Mouse (Mus musculus) heart, postnatal 25 days (tissue): ENCODE measurements around the gene Tbc1d22a. TPM values are rescaled to one million over a fixed set of nuclear protein-coding genes. Genes with fewer than 3 reads are reported as not detected.
"Not testable (repeated sequence)": the region's sequence is repeated elsewhere in the genome, so short reads cannot be mapped to it uniquely, and the experiment has no call there.

Experiments used
- DNase-seq: peaks from one replicate; pipeline ENCODE4 v3.0.0; 2022; ENCODE audit warnings: low spot score
- intact Hi-C: fragments of 180-260 bp; cut with DNase I; formaldehyde crosslinking; loops from one replicate; pipeline ENCODE4 v1.15.1; 2025
- total RNA-seq, 2 experiments: library from RNA; stranded (reverse); gene quantifications; 2 replicates each; pipeline ENCODE4 v1.2.3; 2021

Tbc1d22a gene
- total RNA-seq, 2 experiments from 2014 or later: 21.2 to 21.7 TPM

DNA sequence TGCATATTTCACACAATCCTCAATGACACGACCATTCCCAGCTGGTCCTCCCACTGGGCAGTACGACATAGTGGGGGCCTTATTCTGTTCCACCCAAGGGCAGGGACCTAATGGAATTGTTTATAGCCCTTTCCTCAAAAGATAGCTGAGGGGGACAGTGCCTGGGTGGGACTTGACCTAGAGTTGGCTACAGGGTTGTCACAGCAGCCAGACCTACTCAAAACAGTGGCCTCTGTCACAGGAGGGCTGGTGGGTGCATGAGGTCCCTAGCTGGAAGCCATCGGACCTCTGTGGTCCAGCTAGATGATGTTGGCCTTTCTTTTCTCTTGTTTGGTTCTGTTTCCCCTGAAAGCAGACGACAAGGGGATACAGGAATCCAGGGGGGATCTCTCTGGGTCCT, 14.8 kb upstream of the Tbc1d22a start:
- intact Hi-C loops: no loop called here
- no peak for DNase-seq

- intact Hi-C loops: loop anchor here (10.0 kb wide), 1 partner anchor 45 kb away; no protein-coding TSS in a partner anchor
- no peak for DNase-seq
Observed at GRCm38 (mm10) chr15:86200169-86200568, 14.1 kb upstream of the Tbc1d22a start.

DNA sequence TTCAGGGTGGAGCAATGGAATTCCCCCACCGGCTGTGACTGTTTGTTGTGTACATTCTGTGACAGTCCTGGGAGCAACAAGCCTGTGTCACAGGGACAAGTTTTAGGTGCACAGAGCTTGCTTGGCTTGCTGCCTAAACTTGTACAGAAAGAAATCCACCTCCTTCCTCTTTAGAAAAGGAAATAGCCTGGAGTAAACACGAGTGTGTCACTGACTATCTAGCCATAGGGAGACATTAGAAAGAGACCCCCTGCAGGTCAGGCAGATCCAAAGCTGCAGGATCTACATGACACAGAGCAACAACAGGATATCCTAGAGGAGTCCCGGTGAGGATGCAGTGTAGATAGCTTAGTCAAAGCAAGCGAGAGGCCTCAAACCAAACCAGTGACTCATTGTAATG, 13.2 kb upstream of the Tbc1d22a start:
- intact Hi-C loops: loop anchor here (10.0 kb wide), 1 partner anchor 46 kb away; no protein-coding TSS in a partner anchor
- no peak for DNase-seq

DNA sequence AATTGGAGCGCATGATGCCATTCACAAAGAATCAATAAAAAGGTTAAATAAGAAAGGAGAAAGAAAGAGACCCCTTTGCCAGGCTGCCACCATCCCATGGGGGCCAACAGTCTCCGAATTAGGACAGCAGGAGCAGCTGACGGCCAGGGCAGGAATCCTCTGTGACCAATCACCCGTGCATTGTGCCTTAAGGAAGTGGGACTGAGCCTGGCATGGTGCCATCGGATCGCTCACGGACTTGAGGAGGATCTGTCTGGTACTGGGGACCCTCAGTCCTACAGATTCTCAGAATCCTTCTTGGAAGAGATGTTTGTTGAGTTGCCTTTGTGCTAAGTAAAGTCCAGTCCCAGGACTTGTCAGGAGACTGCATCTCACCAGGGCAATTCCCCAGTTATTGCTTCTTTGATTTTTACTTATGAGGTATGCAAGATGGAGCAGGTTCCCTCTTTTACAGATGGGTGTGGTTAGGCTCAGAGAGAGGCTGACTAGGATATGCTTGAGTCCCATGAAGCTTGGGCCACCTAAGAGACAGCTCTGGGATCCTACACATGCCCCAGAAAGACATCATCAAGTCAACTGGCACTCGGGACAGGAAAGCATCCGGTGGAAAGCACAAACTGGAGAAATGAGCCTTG, 12.4 kb upstream of the Tbc1d22a start:
- no peak for DNase-seq
- intact Hi-C loops: loop anchor here (10.0 kb wide), 1 partner anchor 47 kb away; no protein-coding TSS in a partner anchor

DNA sequence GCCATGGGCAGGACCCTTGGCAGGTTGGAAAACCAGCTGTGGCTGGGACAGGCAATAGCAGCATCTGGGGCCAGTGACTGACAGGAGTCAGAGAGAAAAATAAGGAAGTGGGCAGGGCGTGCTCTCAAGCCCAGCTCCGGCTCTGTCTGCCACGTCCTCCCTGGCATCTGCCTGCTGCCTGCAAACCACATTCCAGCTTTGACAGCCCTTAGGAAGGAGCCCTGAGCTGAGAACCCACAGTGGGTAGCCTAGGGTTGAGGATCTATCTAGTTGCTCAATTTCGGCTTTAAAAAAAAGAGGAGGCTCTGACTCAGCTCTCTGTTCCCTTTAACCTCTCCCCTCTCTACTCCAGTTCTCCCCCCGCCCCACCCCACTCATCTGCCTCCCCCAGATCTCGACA, 11.6 kb upstream of the Tbc1d22a start:
- peak; percentile 32 for DNase-seq
- intact Hi-C loops: loop anchor here (10.0 kb wide), 1 partner anchor 48 kb away; no protein-coding TSS in a partner anchor

- intact Hi-C loops: loop anchor here (10.0 kb wide), 1 partner anchor 49 kb away; no protein-coding TSS in a partner anchor
- DNase-seq: no peak
Observed at GRCm38 (mm10) chr15:86203292-86203793, 10.9 kb upstream of the Tbc1d22a start.

- no peak for DNase-seq
- intact Hi-C loops: loop anchor here (2.0 to 10.0 kb wide), 2 partner anchors 21 to 49 kb away; no protein-coding TSS in a partner anchor
Observed at GRCm38 (mm10) chr15:86203942-86204561, 10.2 kb upstream of the Tbc1d22a start.

DNA sequence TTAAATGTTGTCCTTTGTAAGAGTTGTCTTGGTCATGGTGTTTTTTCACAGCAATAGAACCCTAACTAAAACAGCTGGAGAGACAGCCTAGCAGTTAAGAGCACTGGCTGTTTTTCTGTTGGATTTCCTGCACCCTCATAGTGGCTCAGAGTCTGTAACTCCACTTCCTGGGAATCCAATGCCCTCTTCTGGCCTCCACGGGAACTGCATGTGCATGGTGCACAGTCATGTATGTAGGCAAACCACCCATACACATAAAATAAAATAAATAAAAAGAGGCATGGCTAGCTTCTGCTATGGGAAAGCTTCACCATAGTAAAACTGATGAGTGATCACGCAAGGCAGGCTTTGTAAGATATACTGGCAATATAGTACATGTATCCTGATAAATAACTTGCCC, 9.0 kb upstream of the Tbc1d22a start:
- intact Hi-C loops: loop anchor here (2.0 to 10.0 kb wide), 2 partner anchors 22 to 50 kb away; no protein-coding TSS in a partner anchor
- no peak for DNase-seq

- no peak for DNase-seq
- intact Hi-C loops: loop anchor here (10.0 kb wide), 1 partner anchor 52 kb away; no protein-coding TSS in a partner anchor
Observed at GRCm38 (mm10) chr15:86206385-86206784, 7.9 kb upstream of the Tbc1d22a start.

- DNase-seq, intact Hi-C loops: not testable (repeated sequence)
Observed at GRCm38 (mm10) chr15:86212193-86212592, 2.1 kb upstream of the Tbc1d22a start.

DNA sequence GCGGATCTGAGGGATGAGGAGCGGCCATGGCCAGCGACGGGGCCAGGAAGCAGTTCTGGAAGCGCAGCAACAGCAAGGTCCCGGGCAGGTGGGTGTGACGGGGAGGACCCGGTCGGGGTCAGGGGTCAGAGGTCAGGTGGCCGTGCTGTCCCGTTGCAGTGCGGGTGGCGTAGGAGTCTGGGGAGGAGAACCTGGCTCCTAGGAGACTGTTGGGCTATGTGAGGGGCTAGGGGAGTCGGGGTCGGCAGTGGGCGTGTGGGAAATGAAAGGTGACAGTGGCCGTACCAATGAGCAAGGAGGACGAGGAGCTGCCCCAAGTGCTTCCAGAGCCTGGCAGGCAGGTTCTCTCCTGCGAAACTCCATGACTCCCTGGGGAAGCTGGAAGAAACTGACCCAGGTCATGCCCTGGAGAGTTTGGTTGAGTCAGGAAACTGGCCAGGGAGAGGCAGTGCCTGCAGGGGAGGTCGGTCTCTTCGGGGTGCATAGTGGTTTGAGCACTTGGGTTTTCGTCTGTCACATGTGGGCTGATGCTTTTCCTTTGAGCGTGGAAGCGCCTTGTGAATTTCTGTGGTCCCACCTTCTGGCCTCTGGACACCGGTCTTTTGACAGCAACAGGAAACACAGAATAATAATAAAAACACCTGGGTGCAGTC, 416 bp downstream of the Tbc1d22a start:
- no peak for DNase-seq
- intact Hi-C loops: no loop called here

DNA sequence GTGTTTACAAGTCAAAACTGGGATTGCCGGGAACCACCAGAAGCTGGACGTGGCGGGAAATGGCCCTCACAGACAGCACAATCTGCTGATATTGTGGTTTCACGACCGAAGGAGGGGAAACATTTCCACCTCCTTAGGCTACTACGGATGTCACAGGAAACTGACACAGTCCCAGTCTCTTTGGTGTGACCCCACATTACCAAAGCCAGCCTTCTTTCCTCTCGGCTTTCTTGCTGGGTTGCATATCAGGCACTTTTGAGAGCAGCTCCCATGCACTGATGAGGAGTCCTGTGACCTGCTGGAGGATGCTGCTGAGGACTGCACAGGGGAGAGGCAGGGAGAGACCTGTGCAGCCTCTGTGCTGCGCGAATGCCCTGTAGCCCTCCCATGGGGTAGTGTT, 2.4 kb downstream of the Tbc1d22a start:
- intact Hi-C loops, DNase-seq: not testable (repeated sequence)

DNA sequence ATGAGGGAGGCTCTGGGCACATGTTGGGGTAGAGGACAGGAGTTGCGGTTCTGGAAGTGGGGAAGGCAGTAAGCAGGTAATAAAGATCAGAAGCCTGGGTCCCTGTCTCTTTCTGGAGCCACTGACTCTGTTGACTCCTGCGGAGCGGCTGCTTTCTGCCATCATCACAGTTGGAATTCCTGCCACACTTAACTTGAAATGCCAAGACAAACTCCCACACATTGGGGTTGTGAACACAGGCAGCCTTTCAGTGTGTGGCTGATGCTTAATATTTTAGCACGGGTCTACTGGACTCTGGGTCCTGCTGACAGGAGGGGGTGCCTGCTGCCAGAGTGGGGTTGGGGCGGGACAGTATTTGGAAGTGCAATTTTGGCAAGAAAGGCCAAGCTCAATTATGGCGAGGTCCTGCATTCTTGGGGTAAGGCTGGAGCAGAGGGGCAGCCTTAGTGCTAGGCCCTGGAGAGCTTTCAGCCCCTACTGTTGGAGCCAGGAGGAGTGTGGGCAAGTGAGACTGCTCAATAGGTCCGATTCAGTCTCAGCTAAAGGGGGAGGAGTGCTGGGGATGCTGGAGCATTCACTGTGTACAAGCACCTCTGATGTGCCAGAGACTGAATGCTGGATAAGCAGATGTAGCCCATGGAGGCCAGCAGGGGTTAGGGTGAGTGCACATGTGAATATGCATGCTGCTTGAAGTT, 5.4 kb downstream of the Tbc1d22a start:
- intact Hi-C loops: no loop called here
- no peak for DNase-seq

GRCm38 (mm10) chr15:86220229-86220630, 6.0 kb downstream of the Tbc1d22a start:
- DNase-seq: peak; percentile 29
- intact Hi-C loops: no loop called here

DNA sequence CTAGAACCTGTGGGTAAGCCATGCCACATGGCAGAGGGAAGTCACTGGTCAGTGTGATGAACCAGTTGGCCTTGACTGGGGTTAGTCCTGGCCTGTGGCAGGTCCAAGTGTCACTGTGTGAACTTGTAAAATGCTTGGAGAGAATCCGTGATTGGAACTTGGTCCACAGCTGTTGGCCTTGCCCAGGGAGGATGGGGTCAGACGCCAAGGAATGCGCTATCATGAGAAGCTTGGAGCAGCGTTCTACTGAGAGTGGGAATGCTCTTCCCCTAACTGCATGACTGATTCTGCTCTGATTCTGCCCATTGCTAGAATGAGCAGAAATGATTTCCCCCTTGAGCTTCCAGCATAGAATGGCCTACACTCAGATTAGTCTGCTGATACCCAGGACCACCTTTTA, 6.5 kb downstream of the Tbc1d22a start:
- DNase-seq: no peak
- intact Hi-C loops: no loop called here

DNA sequence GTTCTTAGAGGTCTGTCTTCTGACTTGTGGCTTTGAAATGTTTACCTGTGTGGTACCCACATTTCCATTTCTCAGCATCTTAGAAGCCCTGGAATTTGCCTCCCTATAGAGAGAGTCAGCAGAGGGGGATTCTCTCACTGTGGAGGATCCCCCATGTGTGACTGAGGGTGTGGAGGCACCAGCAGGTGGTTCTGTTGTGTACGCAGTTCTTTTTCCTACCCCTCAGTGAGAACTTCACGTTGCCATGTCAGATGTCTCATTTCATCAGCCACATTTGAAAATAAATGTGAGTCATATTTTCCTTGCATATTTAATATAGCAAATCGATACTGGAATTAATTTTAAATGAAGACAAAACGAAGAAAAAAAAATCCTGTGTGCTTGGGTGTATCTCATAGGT, 7.1 kb downstream of the Tbc1d22a start:
- no peak for DNase-seq
- intact Hi-C loops: no loop called here

DNA sequence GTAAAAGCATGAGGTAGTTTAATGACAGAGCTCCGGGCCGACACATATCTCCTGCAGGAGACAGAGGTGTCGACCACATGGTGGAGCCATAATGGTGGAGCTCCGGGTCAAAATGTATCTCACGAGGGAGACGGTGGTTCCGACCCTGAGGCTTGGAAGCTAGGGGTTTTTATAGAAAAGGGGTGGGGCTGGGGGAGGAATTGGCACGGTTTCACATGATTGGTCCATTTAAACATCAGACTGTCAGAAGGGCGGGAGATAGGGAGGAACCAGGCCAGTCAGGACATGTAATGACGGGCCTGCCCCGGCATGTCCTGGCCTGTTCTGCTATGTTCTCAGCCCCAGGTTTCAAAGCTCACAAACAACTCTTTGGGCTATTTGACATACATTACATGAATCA, 7.6 kb downstream of the Tbc1d22a start:
- DNase-seq: not testable (repeated sequence)

DNA sequence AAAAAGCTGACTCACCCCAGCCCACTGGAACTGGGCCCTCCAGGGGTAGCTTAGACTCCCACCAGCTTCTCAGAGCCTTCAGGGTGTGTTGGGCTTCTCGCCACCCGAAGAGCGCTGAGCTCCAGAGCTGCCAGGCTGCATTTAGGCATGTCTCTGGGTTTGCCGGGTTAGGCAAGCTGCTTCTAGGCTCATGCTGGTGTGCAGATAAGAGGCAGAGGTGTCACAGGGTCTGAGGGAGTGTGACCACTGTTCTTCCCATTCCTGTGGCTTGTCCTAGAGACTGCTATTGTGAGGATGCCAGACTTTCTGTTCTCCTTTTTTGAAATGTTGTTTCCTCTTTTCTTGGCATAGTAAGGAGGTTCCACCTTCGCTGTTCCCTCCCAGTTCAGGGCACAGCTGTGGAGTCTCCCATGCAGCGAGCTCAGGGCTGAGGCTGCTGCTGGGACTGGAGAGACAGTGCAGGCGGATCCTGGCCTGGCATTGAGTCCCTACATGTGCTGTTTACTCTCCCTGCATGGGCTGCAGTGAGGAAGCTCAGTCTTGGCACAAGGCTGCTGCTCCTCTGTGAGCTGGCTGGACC, 10.8 kb downstream of the Tbc1d22a start:
- intact Hi-C loops: loop anchor here (5.0 kb wide), 1 partner anchor 38 kb away; the partner anchor contains the start of gene Cerk
- no peak for DNase-seq

More for the DNA sequence above, 7.6 kb downstream of the Tbc1d22a start:
- intact Hi-C loops: not testable (repeated sequence)

- intact Hi-C loops: loop anchor here (5.0 kb wide), 1 partner anchor 39 kb away; the partner anchor contains the start of gene Cerk
- DNase-seq: no peak
Observed at GRCm38 (mm10) chr15:86226221-86226620, 12.0 kb downstream of the Tbc1d22a start.
